Mouse (Mus musculus) stomach, postnatal 0 days (tissue): Measurements from ENCODE around the gene Pnp2. TPM values are rescaled to one million over a fixed set of nuclear protein-coding genes. Genes with fewer than 3 reads are reported as not detected.

Experiments used
- ATAC-seq: fragments of 200-750 bp; cut with Nextera tagmentation; 2 replicates; pipeline ENCODE4 v1.8.0; 2017; ENCODE audit not compliant: low FRiP score, low TSS enrichment
- DNase-seq: peaks from one replicate; pipeline ENCODE4 v3.0.0-alpha.2; 2016; ENCODE audit warnings: low spot score
- H3K27ac ChIP-seq: fragments of 300-500 bp; sonication (generic); replicated peaks from 2 replicates; pipeline ENCODE4 v1.5.1; 2014; ENCODE audit warnings: mild to moderate bottlenecking, control low read depth
- H3K27me3 ChIP-seq: fragments of 300-500 bp; sonication (generic); 2 replicates; pipeline ENCODE4 v1.6.1; 2014; ENCODE audit warnings: low read length; ENCODE audit not compliant: control insufficient read depth, insufficient read depth
- H3K36me3 ChIP-seq: fragments of 300-500 bp; sonication (generic); 2 replicates; pipeline ENCODE4 v1.6.1; 2014; ENCODE audit warnings: low read length, mixed read lengths; ENCODE audit not compliant: control insufficient read depth, insufficient read depth
- H3K4me1 ChIP-seq: fragments of 300-500 bp; sonication (generic); replicated peaks from 2 replicates; pipeline ENCODE4 v1.6.1; 2014; ENCODE audit warnings: antibody characterized with exemption; ENCODE audit not compliant: control insufficient read depth, insufficient read depth
- H3K4me2 ChIP-seq: fragments of 300-500 bp; sonication (generic); replicated peaks from 2 replicates; pipeline ENCODE4 v1.6.1; 2014; ENCODE audit warnings: low read depth, mild to moderate bottlenecking, control low read depth, moderate library complexity
- H3K4me3 ChIP-seq: fragments of 300-500 bp; sonication (generic); 2 replicates; pipeline ENCODE4 v1.5.1; 2014; ENCODE audit warnings: low read depth, low read length, control low read depth
- H3K9ac ChIP-seq: fragments of 300-500 bp; sonication (generic); 2 replicates; pipeline ENCODE4 v1.6.1; 2014; ENCODE audit warnings: mild to moderate bottlenecking, low read length, control low read depth, mixed read lengths
- H3K9me3 ChIP-seq: fragments of 300-500 bp; sonication (generic); 2 replicates; pipeline ENCODE4 v1.6.1; 2016; ENCODE audit warnings: low read length; ENCODE audit not compliant: control insufficient read depth
- CTCF ChIP-seq: IDR thresholded peaks from 2 replicates; pipeline ENCODE4 v1.5.1; 2016; ENCODE audit warnings: antibody characterized with exemption, low read depth, mild to moderate bottlenecking, moderate library complexity
- EP300 ChIP-seq: optimal IDR thresholded peaks from 2 replicates; pipeline ENCODE3; 2016; ENCODE audit warnings: antibody characterized with exemption
- WGBS: fragments of 180-500 bp; shearing (Covaris S2); extraction: QIAGEN DNeasy Blood & Tissue Kit; methylation state at CpG from one replicate; pipeline ENCODE4 v1.1.7; 2014; 5-methylcytosine and 5-hydroxymethylcytosine counted together
- polyA plus RNA-seq: library from polyadenylated mRNA; unstranded; fragments of >200 nt; fragmentation: Nextera tagmentation; extraction: Ambion mirVana; gene quantifications from 2 replicates; pipeline ENCODE4 v1.2.1, GENCODE M21; 2015

The Pnp2 gene
- polyA plus RNA-seq, 1 experiment from 2014 or later = 0.33 TPM

DNA sequence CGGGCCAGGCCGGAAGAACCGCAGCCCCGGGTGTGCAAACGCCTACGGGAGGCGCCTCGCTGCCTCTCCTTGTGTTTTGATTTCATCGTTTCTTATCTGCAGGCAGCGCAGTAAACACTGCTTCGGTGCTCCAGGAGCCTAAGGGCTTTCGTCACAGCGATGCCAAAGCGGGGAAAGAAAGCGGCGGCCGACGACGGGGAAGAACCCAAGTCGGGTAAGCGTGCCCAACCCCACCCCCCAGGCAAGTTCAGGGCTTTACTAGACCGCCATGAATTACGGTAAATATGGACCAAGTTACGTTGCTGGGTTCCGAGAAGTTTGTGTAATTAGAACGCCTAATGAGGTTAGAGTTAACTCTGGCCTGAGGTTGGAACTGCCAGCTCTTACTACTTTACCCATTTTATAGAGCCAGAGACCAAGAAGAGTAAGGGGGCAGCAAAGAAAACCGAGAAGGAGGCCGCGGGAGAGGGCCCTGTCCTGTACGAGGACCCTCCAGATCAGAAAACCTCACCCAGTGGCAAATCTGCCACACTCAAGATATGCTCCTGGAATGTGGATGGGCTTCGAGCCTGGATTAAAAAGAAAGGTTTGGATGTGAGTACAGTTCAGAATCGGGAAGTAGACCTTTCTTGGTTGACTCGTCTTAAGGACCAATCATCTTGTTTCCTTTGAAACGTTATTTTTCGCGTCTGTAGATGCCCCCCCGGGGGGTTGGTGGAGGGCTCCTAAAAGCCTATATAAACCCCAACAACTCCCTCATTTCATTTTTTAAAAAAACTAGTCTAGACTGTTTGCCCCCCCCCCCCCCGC is 30.5 kb upstream of the Pnp2 start:
- H3K36me3 ChIP-seq = peaks cover 17% of the 10 kb centered on the region
- peak overlapping the region; percentile 89 for H3K4me2 ChIP-seq
- H3K4me3 ChIP-seq = peak overlapping the region; percentile 73
- H3K27ac ChIP-seq = peak overlapping the region; percentile 95
- peaks cover 2% of the 10 kb centered on the region; the same call in 1 of the 2 replicates for H3K4me1 ChIP-seq
- peak overlapping the region; percentile 78 for H3K9ac ChIP-seq
- WGBS = 1% methylated on average over 38 of the region's 38 CpGs
- no peak for DNase-seq
- TF ChIP-seq EP300 (no peak), CTCF (no peak)
- peak; percentile 63 for ATAC-seq
- H3K27me3 ChIP-seq = no peaks in the 10 kb centered on the region
- H3K9me3 ChIP-seq = no peaks in the 10 kb centered on the region

- no peaks in the 10 kb centered on the region for H3K27me3 ChIP-seq
- no peak overlapping the region for H3K27ac ChIP-seq
- H3K9me3 ChIP-seq = no peaks in the 10 kb centered on the region
- WGBS = 67% methylated on average over 3 of the region's 3 CpGs
- peaks cover 14% of the 10 kb centered on the region for H3K36me3 ChIP-seq
- no peak for DNase-seq
- peaks cover 2% of the 10 kb centered on the region; the same call in 1 of the 2 replicates for H3K4me1 ChIP-seq
- TF ChIP-seq EP300 (no peak), CTCF (no peak)
- no peak overlapping the region for H3K9ac ChIP-seq
- no peak overlapping the region for H3K4me2 ChIP-seq
- H3K4me3 ChIP-seq = no peak overlapping the region
- ATAC-seq = no peak
Observed at GRCm38 (mm10) chr14:50927366-50927765, 28.4 kb upstream of the Pnp2 start.

DNA sequence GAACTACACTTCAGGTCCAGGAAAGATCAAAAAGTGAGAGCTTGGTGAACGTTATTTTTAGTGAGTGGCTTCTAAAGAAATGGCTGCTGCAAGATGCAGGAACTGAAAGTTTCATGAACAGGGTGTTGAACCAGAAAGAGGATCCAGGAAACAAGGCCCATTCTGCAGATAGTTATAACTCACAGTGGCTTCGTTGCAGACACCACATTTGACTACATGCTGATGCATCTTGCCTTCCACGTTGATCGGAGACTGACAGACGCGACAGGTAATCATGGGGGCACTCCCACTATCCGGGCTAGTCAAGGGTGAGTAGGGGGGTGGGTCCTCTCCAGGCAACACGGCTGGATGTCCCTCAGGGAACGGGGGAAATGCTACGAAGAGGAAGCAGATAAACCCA is 25.8 kb upstream of the Pnp2 start:
- Histone ChIP-seq H3K4me1 (no peaks in the 10 kb centered on the region), H3K4me3 (peak overlapping the region; percentile 98), H3K27ac (peak overlapping the region; percentile 98), H3K4me2 (peak overlapping the region; percentile 79), H3K9me3 (no peaks in the 10 kb centered on the region), H3K36me3 (peaks cover 14% of the 10 kb centered on the region), H3K9ac (peak overlapping the region; percentile 98), H3K27me3 (no peaks in the 10 kb centered on the region)
- TF ChIP-seq EP300 (no peak), CTCF (no peak)
- WGBS = 8% methylated on average over 10 of the region's 10 CpGs
- ATAC-seq = no peak
- no peak for DNase-seq

- Histone ChIP-seq H3K27ac (peak overlapping the region; percentile 98), H3K27me3 (no peaks in the 10 kb centered on the region), H3K9me3 (no peaks in the 10 kb centered on the region), H3K4me3 (peak overlapping the region; percentile 98), H3K4me2 (peak overlapping the region; percentile 79), H3K4me1 (no peaks in the 10 kb centered on the region), H3K9ac (peak overlapping the region; percentile 98), H3K36me3 (peaks cover 14% of the 10 kb centered on the region)
- DNase-seq (peak; percentile 88), ATAC-seq (peak; percentile 81)
- WGBS = under 1% methylated on average over 35 of the region's 38 CpGs
- TF ChIP-seq CTCF (no peak), EP300 (no peak)
Observed at GRCm38 (mm10) chr14:50930377-50930753, 25.4 kb upstream of the Pnp2 start.

DNA sequence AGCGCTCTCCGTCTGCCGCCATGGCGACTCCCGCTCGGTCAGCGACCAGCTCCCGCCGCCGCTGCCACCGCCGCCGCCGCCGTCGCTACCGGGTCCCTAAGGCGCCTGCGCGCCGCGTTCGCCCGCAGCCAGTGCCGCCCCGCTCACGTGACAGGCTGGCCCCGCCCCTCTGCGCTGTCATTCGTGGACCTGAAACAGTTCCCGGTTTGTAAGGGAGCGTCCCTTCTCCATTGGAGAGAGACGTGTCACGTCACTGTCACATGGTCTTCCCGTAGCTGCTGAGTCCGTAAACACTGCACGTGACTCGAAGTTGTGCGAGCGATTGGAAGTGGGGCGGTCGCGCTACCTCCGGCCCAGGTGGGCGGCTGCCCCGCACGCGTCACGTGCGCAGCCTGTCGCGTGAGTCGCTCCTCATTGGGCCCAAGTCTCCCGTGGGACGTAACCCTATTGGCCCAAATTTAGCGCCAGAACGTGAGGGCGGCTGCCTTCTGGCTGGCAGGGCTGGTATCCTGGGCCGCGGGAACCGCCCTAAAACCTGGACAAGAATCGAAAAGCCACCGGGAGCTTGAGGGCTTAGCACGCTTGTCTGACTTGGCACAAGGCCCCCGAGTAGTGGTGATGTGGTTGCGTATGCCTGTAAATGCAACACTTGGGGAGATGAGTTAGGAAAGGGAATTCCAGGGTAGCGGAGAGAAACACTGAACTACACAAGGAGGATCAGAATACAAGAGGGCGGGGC is 24.9 kb upstream of the Pnp2 start, which contains the start of the genes Pip4p1 and Pnp:
TSS of gene Pip4p1 (minus strand) at position 103 of the 739 bp plus-strand sequence.
TSS of gene Pnp (plus strand) at position 329 of the 739 bp plus-strand sequence.
- peak; percentile 99 for DNase-seq
- H3K27me3 ChIP-seq = no peaks in the 10 kb centered on the region
- no peak for TF ChIP-seq EP300
- TF ChIP-seq CTCF = peak; percentile 21; the same call in 1 of the 2 replicates
- WGBS = under 1% methylated on average over 52 of the region's 68 CpGs
- H3K4me1 ChIP-seq = no peaks in the 10 kb centered on the region
- H3K9ac ChIP-seq = peak within 1 kb of the TSS; percentile 98
- peaks cover 14% of the 10 kb centered on the region for H3K36me3 ChIP-seq
- peak within 1 kb of the TSS; percentile 98 for H3K27ac ChIP-seq
- peak; percentile 99 for ATAC-seq
- peak within 1 kb of the TSS; percentile 79 for H3K4me2 ChIP-seq
- peak within 1 kb of the TSS; percentile 98 for H3K4me3 ChIP-seq
- H3K9me3 ChIP-seq = no peaks in the 10 kb centered on the region
